Mouse (Mus musculus) adipocyte (in vitro differentiated cells): ENCODE results near the gene 4930535I16Rik.
"Not testable (repeated sequence)": the region's sequence is repeated elsewhere in the genome, so short reads cannot be mapped to it uniquely, and the experiment has no call there.

Source experiments
- DNase-seq: peaks from one replicate; pipeline ENCODE4 v3.0.0-alpha.2; 2016; ENCODE audit warnings: low spot score

Gene 4930535I16Rik

GRCm38 (mm10) chr4:123917548-123918140 lies at the start of gene 4930535I16Rik:
4930535I16Rik (minus strand) TSS chr4:123918022.
- peak; percentile 42 for DNase-seq

- no peak for DNase-seq
Measured at GRCm38 (mm10) chr4:123962721-123963120, 44.9 kb upstream of the 4930535I16Rik start.

- no peak for DNase-seq
Measured at GRCm38 (mm10) chr4:123960955-123961354, 43.1 kb upstream of the 4930535I16Rik start.

- DNase-seq: no peak
Measured at GRCm38 (mm10) chr4:123957891-123958290, 40.1 kb upstream of the 4930535I16Rik start.

- no peak for DNase-seq
Measured at GRCm38 (mm10) chr4:123957492-123957808, 39.6 kb upstream of the 4930535I16Rik start.

GRCm38 (mm10) chr4:123956703-123957491 lies 39.1 kb upstream of the 4930535I16Rik start:
- DNase-seq: peak; percentile 67

GRCm38 (mm10) chr4:123952059-123952458 lies 34.2 kb upstream of the 4930535I16Rik start:
- no peak for DNase-seq

GRCm38 (mm10) chr4:123949649-123950048 lies 31.8 kb upstream of the 4930535I16Rik start:
- no peak for DNase-seq

GRCm38 (mm10) chr4:123948901-123949300 lies 31.1 kb upstream of the 4930535I16Rik start:
- no peak for DNase-seq

GRCm38 (mm10) chr4:123947149-123947548 lies 29.3 kb upstream of the 4930535I16Rik start:
- no peak for DNase-seq

- DNase-seq: no peak
Measured at GRCm38 (mm10) chr4:123946701-123947100, 28.9 kb upstream of the 4930535I16Rik start.

GRCm38 (mm10) chr4:123940878-123941277 lies 23.1 kb upstream of the 4930535I16Rik start:
- not testable (repeated sequence) for DNase-seq

- DNase-seq: peak; percentile 81
Measured at GRCm38 (mm10) chr4:123939838-123940237, 22.0 kb upstream of the 4930535I16Rik start.

GRCm38 (mm10) chr4:123936059-123936458 lies 18.2 kb upstream of the 4930535I16Rik start:
- DNase-seq: no peak

- peak; percentile 42 for DNase-seq
Measured at GRCm38 (mm10) chr4:123934306-123934705, 16.5 kb upstream of the 4930535I16Rik start.

- no peak for DNase-seq
Measured at GRCm38 (mm10) chr4:123929994-123930393, 12.2 kb upstream of the 4930535I16Rik start.

GRCm38 (mm10) chr4:123927961-123928360 lies 10.1 kb upstream of the 4930535I16Rik start:
- DNase-seq: no peak

GRCm38 (mm10) chr4:123921055-123921565 lies 3.3 kb upstream of the 4930535I16Rik start:
- peak; percentile 84 for DNase-seq

- DNase-seq: no peak
Measured at GRCm38 (mm10) chr4:123918851-123919250, 1.0 kb upstream of the 4930535I16Rik start.

GRCm38 (mm10) chr4:123916748-123917547 lies 874 bp downstream of the 4930535I16Rik start, which contains the start of gene Rragc:
Rragc (plus strand) TSS chr4:123917446.
- DNase-seq: peak; percentile 98

GRCm38 (mm10) chr4:123912431-123912830 lies 5.4 kb downstream of the 4930535I16Rik start:
- peak; percentile 74 for DNase-seq

GRCm38 (mm10) chr4:123911503-123911902 lies 6.3 kb downstream of the 4930535I16Rik start:
- no peak for DNase-seq
